Mouse (Mus musculus) cortical plate, adult 2 months (tissue): ENCODE measurements around the gene Rasgrp2. TPM values are rescaled to one million over a fixed set of nuclear protein-coding genes. Genes with fewer than 3 reads are reported as not detected.

Experiments used
- H3K27ac ChIP-seq: fragments of 200-500 bp; 2 replicates; pipeline ENCODE4 v1.5.1; 2012; ENCODE audit warnings: low read length, control low read depth, inconsistent platforms; ENCODE audit not compliant: insufficient read depth
- H3K4me1 ChIP-seq: fragments of 200-500 bp; 2 replicates; pipeline ENCODE4 v1.6.1; 2011; ENCODE audit warnings: low read length; ENCODE audit not compliant: control insufficient read depth, insufficient read depth
- H3K4me3 ChIP-seq: fragments of 200-500 bp; 2 replicates; pipeline ENCODE4 v1.5.1; 2011; ENCODE audit warnings: mild to moderate bottlenecking, low read length, control low read depth; ENCODE audit not compliant: insufficient read depth
- CTCF ChIP-seq: fragments of 200-500 bp; IDR thresholded peaks from 2 replicates; pipeline ENCODE4 v1.5.1; 2011; ENCODE audit warnings: mild to moderate bottlenecking, control low read depth, low read length; ENCODE audit not compliant: insufficient read depth; ENCODE audit errors: extremely low read depth
- POLR2A ChIP-seq: fragments of 200-500 bp; IDR thresholded peaks from 2 replicates; pipeline ENCODE4 v1.6.1; 2011; ENCODE audit warnings: mild to moderate bottlenecking, low read length, control low read depth; ENCODE audit not compliant: insufficient read depth; ENCODE audit errors: extremely low read depth
- polyA plus RNA-seq: library from polyadenylated mRNA; depleted of rRNA; stranded (reverse); fragments of >200 nt; gene quantifications from 2 replicates; pipeline ENCODE4 v1.2.3, GENCODE M21; 2012; rRNA removed

Rasgrp2 gene
- 52.5 and 78.6 TPM in 2 replicates for polyA plus RNA-seq

GRCm38 (mm10) chr19:6399285-6400095, at the start of gene Rasgrp2:
Gene Rasgrp2, plus strand, starts transcription at chr19:6399340.
- Histone ChIP-seq H3K4me1 (peaks cover 2% of the 10 kb centered on the region), H3K4me3 (peak within 1 kb of the TSS; percentile 52), H3K27ac (peak within 1 kb of the TSS; percentile 80)
- TF ChIP-seq POLR2A (no peak), CTCF (no peak)

GRCm38 (mm10) chr19:6351431-6352106, 47.6 kb upstream of the Rasgrp2 start:
- no peak overlapping the region for H3K4me3 ChIP-seq
- no peak overlapping the region for H3K27ac ChIP-seq
- no peak for TF ChIP-seq CTCF
- TF ChIP-seq POLR2A = no peak
- no peaks in the 10 kb centered on the region for H3K4me1 ChIP-seq

GRCm38 (mm10) chr19:6352107-6352505, 47.0 kb upstream of the Rasgrp2 start:
- Histone ChIP-seq H3K27ac (no peak overlapping the region), H3K4me3 (no peak overlapping the region), H3K4me1 (no peaks in the 10 kb centered on the region)
- no peak for TF ChIP-seq CTCF
- no peak for TF ChIP-seq POLR2A

GRCm38 (mm10) chr19:6354030-6354429, 45.1 kb upstream of the Rasgrp2 start:
- no peak overlapping the region for H3K4me3 ChIP-seq
- no peak overlapping the region for H3K27ac ChIP-seq
- H3K4me1 ChIP-seq = no peaks in the 10 kb centered on the region
- TF ChIP-seq POLR2A (no peak), CTCF (no peak)

GRCm38 (mm10) chr19:6361291-6361690, 37.8 kb upstream of the Rasgrp2 start:
- no peak overlapping the region for H3K4me3 ChIP-seq
- no peak overlapping the region for H3K27ac ChIP-seq
- H3K4me1 ChIP-seq = no peaks in the 10 kb centered on the region; the same call in 1 of the 2 replicates
- TF ChIP-seq POLR2A (no peak), CTCF (no peak)

GRCm38 (mm10) chr19:6363091-6363410, 36.1 kb upstream of the Rasgrp2 start:
- peak overlapping the region; percentile 22; the same call in 1 of the 2 replicates for H3K27ac ChIP-seq
- TF ChIP-seq POLR2A (no peak), CTCF (no peak)
- H3K4me1 ChIP-seq = no peaks in the 10 kb centered on the region; the same call in 1 of the 2 replicates
- peak overlapping the region; percentile 55 for H3K4me3 ChIP-seq

GRCm38 (mm10) chr19:6363411-6364240, 35.5 kb upstream of the Rasgrp2 start, which contains the start of gene Sf1:
Gene Sf1, plus strand, starts transcription at chr19:6363690.
- no peaks in the 10 kb centered on the region; the same call in 1 of the 2 replicates for H3K4me1 ChIP-seq
- H3K27ac ChIP-seq = peak within 1 kb of the TSS; percentile 98
- TF ChIP-seq POLR2A (peak; percentile 90), CTCF (no peak)
- H3K4me3 ChIP-seq = peak within 1 kb of the TSS; percentile 55

- Histone ChIP-seq H3K4me1 (no peaks in the 10 kb centered on the region; the same call in 1 of the 2 replicates), H3K27ac (peak overlapping the region; percentile 98), H3K4me3 (peak overlapping the region; percentile 55)
- TF ChIP-seq POLR2A (peak; percentile 75), CTCF (no peak)
Measured at GRCm38 (mm10) chr19:6364317-6364725, 34.8 kb upstream of the Rasgrp2 start.

- peak overlapping the region; percentile 55 for H3K4me3 ChIP-seq
- H3K27ac ChIP-seq = no peak overlapping the region
- no peak for TF ChIP-seq CTCF
- no peak for TF ChIP-seq POLR2A
Measured at GRCm38 (mm10) chr19:6364842-6365241, 34.3 kb upstream of the Rasgrp2 start.

More at GRCm38 (mm10) chr19:6364842-6365241, 34.3 kb upstream of the Rasgrp2 start:
- peaks cover under 1% of the 10 kb centered on the region; the same call in 1 of the 2 replicates for H3K4me1 ChIP-seq
